Mouse (Mus musculus) monocyte, adult 5-6 weeks (primary cell): ENCODE results near the gene Lrrc29. TPM values are rescaled to one million over a fixed set of nuclear protein-coding genes. Genes with fewer than 3 reads are reported as not detected.

ENCODE experiments used
- ATAC-seq: fragments of 153-309, 156-312 bp; replicated peaks from 2 replicates; pipeline ENCODE4 v1.8.0; 2017; ENCODE audit warnings: mild to moderate bottlenecking; ENCODE audit not compliant: low TSS enrichment, insufficient number of reproducible peaks, severe bottlenecking, poor library complexity, low FRiP score
- total RNA-seq: library from RNA; stranded (forward); fragments of 200-1000, 200-491, 200-594 nt; gene quantifications from 3 replicates; pipeline ENCODE4 v1.2.3, GENCODE M21; 2017

Gene Lrrc29
- total RNA-seq, 1 experiment from 2014 or later = 2.8 TPM

- no peak for ATAC-seq
These were observed 10.9 kb downstream of the Lrrc29 start for GRCm38 (mm10) chr8:105315073-105315769.

- ATAC-seq = no peak
These were observed 12.3 kb downstream of the Lrrc29 start for GRCm38 (mm10) chr8:105313622-105314402.

GRCm38 (mm10) chr8:105312891-105313481 lies 13.1 kb downstream of the Lrrc29 start:
- no peak for ATAC-seq

- no peak for ATAC-seq
These were observed 14.4 kb downstream of the Lrrc29 start for GRCm38 (mm10) chr8:105311718-105312117.

GRCm38 (mm10) chr8:105310118-105310517 lies 16.0 kb downstream of the Lrrc29 start:
- ATAC-seq = no peak

GRCm38 (mm10) chr8:105309142-105309847 lies 16.8 kb downstream of the Lrrc29 start:
- no peak for ATAC-seq

- no peak for ATAC-seq
These were observed 17.6 kb downstream of the Lrrc29 start for GRCm38 (mm10) chr8:105308428-105308827.

GRCm38 (mm10) chr8:105307670-105308069 lies 18.4 kb downstream of the Lrrc29 start:
- ATAC-seq = no peak

GRCm38 (mm10) chr8:105306146-105306691 lies 19.9 kb downstream of the Lrrc29 start:
- no peak for ATAC-seq

- no peak for ATAC-seq
These were observed 20.6 kb downstream of the Lrrc29 start, which contains the start of gene Elmo3 for GRCm38 (mm10) chr8:105305211-105306145. Elmo3 (plus strand) TSS chr8:105305601.

GRCm38 (mm10) chr8:105304325-105305210 lies 21.5 kb downstream of the Lrrc29 start:
- ATAC-seq = no peak

- no peak for ATAC-seq
These were observed 22.2 kb downstream of the Lrrc29 start for GRCm38 (mm10) chr8:105303874-105304273.

GRCm38 (mm10) chr8:105303396-105303795 lies 22.7 kb downstream of the Lrrc29 start:
- no peak for ATAC-seq

- no peak for ATAC-seq
These were observed 26.1 kb downstream of the Lrrc29 start for GRCm38 (mm10) chr8:105299962-105300361.

- ATAC-seq = no peak
These were observed 27.5 kb downstream of the Lrrc29 start for GRCm38 (mm10) chr8:105298351-105299252.
